Mouse (Mus musculus) induced T-regulatory cell, adult 2 months (primary cell): ENCODE measurements around the gene Shroom1.
"Not testable (repeated sequence)": the region's sequence is repeated elsewhere in the genome, so short reads cannot be mapped to it uniquely, and the experiment has no call there.

Source experiments
- DNase-seq: peaks from one replicate; pipeline ENCODE4 v3.0.0-alpha.2; 2012; ENCODE audit warnings: low read depth

Gene Shroom1

DNA sequence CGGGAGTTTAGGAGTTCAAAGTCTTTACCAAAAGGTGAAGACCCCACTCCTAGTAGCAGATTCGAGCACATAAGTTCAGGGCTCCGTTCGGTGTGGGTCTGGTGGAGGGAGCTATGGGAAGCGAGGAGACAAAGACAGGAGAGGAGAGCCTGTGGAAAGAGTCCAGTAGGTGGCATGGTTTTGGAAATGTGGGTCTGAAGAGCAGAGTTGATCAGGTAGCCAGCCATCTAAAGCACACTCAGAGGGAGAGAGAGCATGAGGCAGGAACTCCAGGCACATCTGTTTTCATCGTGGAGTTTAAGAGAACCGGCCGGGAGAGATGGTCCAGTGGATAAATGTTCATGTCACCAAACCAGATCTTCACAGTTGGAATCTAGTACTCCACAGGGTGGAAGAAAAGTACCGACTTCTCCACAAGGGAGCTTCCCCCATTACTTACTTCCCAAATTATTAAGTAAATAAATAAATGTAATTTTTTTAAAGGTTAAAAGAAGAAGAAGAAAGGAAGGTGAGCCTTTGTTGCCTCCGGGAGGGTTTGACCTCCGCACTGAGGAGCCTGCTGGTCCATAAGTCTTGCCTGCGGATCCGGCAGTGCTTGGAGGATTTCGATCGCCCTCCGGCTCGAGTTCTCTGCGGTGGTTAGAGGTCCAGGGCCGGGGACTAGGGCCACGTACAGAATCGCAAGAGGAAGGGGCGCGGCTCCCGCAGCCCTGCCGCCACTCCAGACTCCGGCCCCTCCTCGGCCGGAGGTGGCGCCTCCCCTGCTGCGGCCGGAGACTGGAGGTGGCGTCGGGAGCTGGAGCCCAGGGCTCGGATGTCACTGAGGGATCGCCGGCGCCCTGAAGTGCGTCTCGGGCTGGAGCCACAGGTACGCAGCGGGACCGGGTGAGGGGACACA lies at the start of gene Shroom1, which contains the start of gene Gm10447:
Gene Shroom1 (plus strand): TSS at position 732 of the 898 bp plus-strand sequence.
Gene Gm10447 (minus strand): TSS at position 637 of the 898 bp plus-strand sequence.
- no peak for DNase-seq

DNA sequence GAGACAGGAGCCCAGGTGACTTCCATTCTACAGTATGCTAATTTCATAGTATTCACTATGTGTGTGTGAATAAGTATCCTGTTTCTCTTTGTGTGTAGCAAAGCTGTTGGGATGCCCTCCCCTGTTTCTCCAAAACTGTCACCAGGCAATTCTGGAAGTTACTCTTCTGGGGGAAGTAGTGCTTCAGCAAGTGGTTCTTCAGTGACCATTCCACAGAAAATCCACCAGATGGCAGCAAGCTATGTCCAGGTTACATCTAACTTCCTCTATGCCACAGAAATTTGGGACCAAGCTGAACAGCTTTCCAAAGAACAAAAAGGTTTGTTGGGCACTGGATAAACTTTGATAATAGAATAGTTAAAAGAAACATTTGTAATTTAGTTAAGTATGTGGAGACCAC lies 45.3 kb upstream of the Shroom1 start:
- peak; percentile 33 for DNase-seq

DNA sequence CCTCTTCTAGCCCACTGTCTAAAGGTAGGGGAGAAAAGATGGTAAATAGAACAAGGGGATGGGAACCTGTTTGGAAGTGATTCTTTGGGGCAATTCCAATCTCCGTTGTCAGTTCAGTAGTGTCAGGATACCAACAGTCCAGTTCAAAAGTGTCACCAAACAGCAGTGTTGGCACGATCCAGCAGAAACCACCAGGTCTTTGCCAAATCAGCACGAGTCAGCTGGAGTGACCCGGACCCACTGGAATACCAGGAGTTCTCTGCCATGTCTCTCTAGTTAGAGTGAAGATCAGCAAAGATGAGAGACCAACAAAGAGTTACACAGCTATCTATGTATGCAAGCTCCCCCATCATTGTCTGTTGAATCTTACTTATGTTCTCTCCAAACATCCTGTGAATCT lies 43.1 kb upstream of the Shroom1 start:
- no peak for DNase-seq

DNA sequence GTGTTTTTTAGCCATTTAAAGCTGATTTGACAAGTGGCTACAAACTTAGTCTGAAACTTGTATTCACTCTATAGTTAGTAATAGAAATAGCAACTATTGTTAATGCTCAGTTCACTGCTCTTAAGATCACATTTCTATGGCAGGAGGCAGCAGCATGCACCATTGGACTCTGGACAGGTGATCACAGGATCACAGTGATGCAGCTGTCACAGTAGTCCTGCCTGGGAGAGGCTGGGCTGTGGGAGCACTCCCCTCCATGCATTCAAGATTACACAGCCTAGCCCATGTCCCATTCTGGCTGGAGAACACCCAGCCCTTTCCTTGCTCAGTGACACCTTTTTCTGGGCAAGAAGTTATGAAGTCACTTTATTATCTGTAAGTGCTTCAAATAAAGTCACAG lies 39.0 kb upstream of the Shroom1 start:
- no peak for DNase-seq

DNA sequence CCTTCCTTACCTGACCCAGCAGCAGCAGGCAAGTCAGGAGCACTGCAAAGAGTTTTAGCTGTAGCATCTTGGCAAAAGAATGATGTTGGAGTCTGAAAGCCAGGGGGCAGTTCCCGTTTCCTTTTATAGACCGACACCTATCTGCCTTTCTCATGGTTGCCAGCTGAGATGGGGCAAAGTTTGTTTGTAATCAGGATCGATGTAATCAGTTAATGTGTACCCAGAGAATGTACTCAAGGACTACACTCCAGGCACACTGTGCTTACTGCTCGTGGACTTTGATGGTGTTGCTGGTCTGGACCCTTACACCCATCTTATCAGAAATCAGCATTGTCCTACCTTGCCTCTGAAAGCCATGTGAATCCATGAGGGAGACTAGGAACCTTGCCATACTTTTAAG lies 34.0 kb upstream of the Shroom1 start, which contains the start of gene Leap2:
Gene Leap2 (minus strand): TSS at position 135 of the 400 bp plus-strand sequence.
- no peak for DNase-seq

DNA sequence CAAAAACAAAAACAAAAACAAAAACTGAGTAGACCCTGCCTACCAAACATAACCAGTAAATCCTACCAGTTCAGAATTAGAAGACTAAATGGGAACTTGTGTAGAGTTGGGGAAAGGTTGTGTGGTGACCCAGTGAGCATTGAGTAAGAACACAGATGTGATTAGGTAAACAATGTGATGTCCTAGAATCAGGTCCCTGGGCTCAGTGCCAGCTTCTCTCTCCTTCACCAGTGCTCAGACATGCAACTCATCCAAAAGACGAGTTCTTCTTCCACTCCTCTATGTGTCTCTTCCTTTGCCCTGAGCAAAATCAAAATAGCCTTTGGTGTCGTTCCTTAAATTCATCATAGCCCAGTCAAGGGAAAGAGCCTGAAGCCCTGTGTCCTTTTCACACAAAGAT lies 32.2 kb upstream of the Shroom1 start:
- no peak for DNase-seq

DNA sequence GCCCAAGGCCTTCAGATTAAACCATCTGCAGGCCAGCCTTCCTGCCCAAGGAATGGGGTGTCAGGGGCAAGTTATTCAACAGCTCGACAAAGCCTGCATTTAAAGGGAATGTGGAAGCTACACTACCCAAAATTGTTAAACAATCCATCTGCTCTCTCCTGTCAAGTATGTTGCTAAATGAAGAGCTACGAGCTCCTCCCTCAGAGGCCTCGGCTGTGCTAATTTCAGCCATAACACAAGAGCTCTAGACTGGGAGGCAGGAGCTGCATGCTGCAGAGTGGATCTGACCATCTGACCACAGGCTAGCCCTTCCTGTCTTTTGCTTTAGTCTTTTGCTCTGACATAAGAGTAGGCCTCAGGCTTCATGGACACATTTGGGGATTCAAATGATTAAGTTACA lies 31.8 kb upstream of the Shroom1 start:
- DNase-seq = no peak

DNA sequence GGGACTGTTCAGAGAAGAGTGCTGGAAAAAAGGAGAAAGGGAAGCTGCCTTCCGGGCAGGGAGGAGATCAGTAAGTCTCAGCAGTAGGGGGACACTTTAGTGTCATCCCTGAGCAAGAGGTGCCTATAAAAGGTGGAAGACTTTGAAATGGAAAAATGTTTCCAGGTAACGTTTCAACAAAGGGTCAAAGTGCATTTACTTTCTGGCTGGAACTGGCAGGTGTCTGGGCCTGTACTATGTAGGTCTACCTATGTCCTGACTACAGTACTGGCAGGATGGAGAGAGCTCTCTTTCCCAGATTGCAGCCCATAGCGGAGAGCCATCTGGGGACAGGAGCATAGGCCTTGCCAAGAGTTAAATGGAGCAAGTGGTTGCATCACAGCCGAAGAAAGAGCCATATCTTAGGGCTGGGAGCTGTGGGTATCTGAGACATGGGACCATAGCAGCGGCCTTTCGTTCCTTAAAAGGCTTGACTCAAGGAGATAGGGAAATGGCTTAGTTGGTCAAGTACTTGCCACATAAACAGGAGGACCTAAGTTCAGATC lies 31.2 kb upstream of the Shroom1 start:
- no peak for DNase-seq

DNA sequence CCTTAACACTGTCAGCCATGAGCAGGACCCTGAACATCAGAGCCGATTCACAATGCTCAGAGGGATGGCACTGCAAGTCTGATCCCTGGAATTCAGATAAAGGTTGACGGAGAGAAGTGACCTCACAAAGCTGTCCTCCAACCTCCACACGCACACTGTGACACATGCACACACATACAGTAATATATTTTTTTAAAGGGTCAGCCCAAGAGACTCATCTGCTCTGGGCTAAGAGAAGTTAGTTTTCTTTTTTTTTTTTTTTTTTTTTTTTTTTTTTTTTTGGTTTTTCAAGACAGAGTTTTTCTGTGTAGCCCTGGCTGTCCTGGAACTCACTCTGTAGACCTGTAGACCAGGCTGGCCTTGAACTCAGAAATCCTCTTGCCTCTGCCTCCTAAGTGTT lies 30.1 kb upstream of the Shroom1 start:
- not testable (repeated sequence) for DNase-seq

DNA sequence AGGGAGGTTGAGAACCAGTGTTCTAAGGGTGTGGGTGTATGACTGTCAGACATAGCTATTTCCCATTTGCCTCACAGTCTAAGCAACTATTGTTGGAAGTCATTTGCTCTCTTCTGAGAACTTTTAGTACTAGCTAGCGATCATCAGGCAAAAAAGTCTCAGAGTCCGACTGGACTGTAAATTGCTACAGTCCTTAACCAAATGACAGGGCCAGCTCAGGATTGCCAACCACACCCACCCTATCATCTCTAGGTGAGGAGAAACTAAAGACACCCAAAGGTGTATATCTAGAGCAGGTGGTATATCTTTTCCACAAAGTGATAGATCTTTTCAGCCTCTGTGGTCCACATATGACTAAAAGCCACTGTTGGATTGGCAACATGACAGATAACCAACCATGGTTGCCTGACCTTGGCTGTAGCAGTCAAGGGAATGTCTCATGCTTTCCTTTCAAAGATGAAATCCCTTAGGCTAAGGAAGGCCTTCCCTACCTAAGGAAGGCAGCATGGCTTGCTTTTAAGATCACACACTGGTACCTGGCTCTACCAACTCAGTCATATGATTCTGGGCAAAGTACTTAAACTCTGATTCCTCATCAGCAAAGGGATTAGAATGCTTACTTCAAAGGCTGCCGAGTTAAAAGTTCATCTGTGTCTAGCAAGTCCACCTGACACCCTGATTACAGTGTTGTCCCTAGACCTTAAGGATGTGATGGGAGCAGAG lies 28.9 kb upstream of the Shroom1 start:
- no peak for DNase-seq

DNA sequence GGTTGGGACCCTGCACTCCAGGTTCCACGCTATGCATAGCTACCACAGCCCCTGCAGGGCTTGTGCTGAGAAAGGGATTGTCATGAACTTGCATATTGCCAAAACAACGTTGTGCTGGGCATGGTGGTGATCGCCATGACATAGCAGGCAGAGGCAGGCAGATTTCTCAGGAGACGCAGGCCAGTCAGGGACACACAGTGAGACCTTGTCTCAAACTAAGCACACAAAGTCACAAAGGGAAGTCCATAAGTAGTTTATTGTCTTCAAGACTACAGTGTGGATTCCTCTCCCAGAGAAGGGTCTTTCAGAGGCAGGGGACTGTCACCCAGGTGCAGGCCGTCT lies 28.3 kb upstream of the Shroom1 start:
- DNase-seq = no peak

DNA sequence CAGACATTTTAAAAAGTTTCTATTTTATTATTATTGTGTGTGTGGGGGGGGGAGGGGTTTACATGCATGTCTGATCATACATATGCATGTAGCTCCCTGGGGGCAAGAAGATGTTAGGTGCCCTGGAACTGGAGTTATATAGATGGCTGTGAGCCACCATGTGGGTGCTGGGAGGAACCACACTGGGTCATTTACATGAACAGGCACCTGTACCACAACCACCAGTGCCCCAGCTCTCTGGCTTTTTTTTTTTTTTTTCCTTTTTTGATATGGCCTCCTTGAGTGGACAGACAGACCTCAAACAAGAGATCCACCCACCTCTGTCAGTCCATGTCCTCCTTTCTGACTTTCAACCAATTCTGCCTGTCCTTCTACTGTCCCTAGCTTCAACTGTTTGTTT lies 27.8 kb upstream of the Shroom1 start:
- DNase-seq = peak; percentile 29

DNA sequence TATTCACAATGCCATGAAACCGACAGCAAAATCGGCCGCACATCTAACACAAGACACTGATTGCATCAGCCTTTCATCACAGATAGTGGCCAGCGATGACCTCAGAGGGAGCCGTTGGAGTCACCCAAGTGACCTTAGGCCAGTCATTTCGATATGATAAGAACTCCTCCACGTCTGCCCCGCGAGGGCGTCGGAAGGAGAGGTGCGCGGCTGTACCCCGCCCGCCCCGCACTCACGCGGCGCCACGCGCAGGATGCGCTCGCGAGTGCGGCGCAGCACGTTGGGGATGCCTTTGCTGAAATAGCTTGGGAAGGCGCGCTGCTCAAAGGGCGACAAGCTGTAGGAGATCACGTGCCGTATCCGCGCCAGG lies 26.7 kb upstream of the Shroom1 start:
- DNase-seq = no peak

DNA sequence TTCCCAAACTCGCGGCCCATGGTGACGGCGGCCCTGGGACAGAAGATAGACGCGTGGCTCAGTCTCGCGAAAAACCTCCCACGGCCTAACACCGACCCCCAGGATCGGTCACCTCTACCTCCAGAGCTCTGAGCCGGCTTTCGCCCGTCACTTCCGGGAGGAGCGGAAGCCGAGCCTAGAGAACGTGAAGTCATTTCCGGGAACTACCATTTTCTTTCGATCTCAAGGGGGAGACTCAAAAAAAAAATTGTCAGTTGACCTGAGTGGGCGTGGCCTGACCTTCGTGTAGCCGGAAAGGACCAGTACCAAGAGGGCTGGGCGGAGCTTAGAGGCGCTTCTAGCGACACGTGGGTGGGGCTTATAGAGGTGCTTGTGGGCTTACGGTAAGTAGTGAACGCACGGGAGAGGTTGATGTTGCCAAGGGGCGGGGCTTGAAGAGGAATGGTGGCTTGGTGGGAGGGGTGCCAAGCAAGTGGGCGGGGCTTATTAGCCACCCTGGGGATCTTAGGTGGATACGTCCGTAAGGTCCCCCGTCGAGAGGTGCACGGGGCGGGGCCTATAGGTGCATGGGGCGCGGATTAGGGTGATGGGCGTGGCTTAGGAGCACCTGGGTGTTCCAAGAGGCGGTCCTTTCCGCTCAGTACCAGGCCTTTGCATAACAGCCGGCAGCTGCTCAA lies 26.2 kb upstream of the Shroom1 start, which contains the start of the genes Uqcrq and Gdf9:
Gene Uqcrq (minus strand): TSS at position 162 of the 677 bp plus-strand sequence.
Gene Gdf9 (plus strand): TSS at position 354 of the 677 bp plus-strand sequence.
- DNase-seq = peak; percentile 100

DNA sequence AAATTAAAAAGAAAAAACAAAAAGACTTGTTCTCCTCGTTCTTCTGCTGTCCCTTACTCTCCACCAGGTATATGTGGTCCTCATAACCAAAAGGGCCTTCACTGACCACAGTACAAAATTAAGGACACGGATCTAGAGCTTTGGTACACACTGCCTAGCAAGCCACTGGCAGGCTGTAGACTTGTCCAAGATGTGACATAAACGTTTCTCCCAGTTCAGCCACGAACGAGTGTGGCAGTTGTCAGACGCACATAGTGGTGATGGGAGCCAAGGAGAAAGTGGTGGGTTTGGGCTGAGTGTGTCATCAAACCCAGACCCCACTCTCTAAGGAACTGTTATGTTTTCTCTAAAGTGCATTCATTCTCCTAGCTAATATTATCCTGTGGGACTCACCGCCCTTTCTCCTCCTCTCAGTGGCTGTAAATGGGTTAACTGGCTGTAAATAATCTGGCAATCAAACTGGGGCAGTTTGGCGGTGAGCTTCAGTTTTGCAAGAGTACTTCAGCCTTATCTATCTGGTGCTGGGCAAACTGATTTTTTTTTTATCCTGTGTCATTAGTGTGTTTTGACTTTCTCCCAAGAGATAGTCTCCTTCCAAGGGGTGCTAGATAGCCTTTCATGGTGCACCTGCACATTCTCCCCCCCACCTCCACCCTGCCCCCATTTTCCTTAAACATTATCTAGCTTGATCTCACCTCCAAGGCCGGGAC lies 25.5 kb upstream of the Shroom1 start:
- DNase-seq = no peak

DNA sequence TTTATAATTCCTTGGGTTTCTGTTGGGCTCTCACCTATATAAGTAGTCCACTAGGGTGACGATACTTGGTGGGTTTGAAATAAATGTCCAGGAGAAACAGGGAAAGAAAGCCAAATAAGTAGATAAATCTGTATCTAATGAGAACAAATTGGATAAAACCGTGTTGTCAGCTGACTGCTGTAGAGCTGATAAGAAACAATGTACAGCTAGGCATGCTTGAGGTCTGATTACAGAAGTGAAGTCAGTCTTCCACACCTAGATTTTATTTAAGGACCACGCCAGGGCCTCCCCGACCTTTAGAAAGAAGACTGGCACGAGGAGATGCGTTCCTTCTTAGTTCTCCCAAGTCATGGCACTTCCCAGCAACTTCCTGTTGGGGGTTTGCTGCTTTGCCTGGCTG lies 23.9 kb upstream of the Shroom1 start:
- DNase-seq = no peak

DNA sequence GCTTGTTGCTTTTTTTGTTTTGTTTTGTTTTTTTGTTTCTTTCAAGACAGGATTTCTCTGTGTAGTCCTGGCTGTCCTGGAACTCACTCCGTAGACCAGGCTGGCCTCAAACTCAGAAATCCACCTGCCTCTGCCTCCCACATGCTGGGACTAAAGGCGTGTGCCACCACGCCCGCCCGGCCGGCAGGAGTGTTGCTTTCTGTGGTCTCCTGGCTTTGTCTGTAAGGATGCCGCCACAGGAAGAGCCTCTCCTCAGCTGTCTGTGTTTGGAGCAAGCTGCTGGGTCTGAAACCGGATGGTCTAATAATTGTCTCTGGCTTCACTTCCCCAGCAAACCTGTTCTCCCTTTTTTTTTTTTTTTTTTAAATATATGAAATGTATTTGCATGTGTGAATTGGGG lies 21.5 kb upstream of the Shroom1 start:
- DNase-seq = no peak

DNA sequence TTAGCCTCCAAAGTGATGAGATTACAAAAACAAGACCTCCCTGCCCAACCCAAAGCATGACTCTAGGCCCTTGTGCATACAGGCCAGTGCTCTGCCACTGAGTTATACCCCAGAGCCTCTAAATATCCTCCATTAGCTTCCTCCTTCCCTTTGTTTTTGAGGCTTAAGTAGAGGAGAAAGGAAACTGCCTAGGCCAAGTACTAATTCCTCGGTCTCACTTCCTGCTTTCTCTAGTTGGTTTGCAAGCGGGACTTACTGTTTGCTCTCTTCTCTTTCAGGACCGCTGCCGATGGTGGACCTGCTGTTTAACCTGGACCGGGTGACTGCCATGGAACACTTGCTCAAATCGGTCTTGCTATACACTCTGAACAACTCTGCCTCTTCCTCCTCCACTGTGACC lies 20.7 kb upstream of the Shroom1 start:
- no peak for DNase-seq

DNA sequence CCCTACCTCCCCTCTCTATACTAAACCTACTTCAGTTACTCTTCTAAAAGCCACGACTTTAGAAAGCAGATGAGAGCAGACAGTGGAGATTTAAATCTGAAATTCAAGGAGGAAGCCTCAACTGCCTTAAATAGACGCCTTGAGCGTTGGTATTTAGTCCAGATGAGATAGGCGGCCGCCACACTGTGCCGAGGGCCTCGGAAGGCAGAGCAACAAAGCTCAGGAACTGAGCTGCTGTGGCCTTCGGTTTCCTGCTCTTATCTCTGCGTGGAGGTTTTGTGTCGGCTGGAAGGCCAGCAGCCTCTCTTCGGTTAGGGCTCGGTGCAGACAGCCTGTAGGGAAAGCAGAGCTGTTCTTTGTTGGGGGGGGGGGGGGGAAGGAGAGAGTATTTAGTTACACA lies 15.1 kb upstream of the Shroom1 start:
- DNase-seq = peak; percentile 43

DNA sequence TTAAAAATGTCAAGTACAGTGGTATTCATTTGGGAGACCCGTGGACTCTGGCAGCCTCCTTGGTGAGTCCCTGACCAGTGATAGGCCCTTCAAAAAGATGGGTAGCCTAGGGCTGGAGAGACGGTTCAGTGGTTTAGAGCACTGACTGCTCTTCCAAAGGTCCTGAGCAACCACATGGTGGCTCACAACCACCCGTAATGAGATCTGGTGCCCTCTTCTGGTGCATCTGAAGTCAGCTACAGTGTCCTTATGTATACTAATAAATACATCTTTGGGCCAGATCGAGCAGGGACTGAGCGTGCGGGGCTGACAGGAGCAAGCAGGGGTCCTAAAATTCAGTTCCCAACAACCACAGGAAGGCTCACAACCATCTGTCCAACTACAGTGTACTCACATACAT lies 13.1 kb upstream of the Shroom1 start:
- DNase-seq = peak; percentile 46

DNA sequence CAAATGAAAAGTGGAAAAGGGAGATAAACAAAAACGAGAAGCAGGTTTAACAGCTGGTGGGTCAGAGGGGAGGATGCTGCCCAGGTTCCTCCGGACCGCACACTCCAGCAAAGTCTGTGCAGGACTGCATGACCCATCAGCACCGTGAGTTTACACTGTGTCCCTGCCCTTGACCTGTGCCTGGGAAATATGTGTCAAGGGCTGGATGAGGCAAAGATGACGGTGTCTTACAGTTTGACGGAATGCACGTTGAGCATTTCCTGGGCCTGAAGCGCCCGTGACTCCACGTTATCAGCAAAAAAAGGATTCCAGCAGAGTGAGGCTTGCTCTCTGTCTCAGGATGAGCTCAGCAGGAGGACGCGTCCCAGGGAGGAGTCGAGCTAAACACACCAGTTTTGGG lies 11.4 kb upstream of the Shroom1 start:
- DNase-seq = no peak

DNA sequence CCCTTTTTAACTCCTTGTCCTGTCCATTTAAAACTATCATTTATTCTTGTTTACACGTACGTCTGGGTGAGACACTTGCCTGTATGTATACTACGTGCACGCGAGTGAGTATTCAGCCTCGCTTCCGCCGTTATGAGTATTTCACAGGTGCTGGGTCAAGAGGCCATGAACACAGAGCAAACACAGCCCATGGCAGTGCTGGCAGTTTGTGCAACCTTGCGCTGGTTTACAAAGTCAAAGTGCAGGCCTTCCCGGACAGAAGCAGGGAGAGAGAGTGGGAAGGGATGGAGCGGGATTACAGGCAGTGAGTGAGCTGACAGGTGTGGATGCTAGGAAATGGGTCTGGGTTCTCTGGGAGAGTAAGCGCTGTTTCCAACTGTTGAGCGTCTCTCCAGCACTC lies 10.8 kb upstream of the Shroom1 start:
- DNase-seq = no peak
